Mouse (Mus musculus): Measurements from ENCODE around the gene Naa25. TPM values are rescaled to one million over a fixed set of nuclear protein-coding genes. Genes with fewer than 3 reads are reported as not detected.
A peak's percentile ranks its signal among the peaks of the same experiment; 100 is the strongest.

Naa25 gene
- polyA plus RNA-seq, 1 experiment, result 22.3 TPM

DNA sequence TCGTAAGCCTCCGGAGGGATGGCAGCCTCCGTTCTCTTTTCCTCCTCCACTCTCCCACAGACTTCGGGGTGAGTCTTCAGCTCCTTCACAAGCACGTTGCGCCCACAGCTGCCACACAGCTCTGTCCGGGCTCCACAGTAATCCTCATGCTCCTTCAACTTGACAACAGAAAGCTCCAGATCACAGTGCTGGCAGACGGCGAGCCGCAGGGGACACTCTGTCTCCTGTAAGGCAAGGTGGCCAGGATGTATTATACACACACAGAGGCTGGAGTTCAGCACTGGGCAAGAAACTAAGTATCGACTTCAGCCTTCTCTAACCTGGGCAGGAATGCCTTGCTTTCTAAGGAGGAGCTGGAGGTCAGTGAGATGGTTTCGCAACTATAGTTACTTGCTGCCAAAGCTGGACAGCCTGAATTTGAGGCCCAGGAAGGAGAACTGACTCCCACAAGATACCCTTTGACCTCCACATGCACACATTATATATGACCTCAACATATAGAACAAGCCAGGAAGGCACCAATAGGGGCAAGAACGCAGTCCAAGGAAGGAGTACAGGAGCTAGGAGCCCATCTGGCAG lies 19.0 kb upstream of the Naa25 start:
- TF ChIP-seq POLR2A (IDR thresholded peaks at IDR 0.05; ENCODE audit: borderline replicate concordance, control insufficient read depth, low read depth, low read length) (no peak), CTCF (IDR thresholded peaks at IDR 0.05; ENCODE audit: control insufficient read depth, insufficient read depth, low read length) (no peak)
- no peak overlapping the region for H3K4me3 ChIP-seq (replicated peaks; ENCODE audit: control insufficient read depth, low read depth, low read length)
- no peaks in the 10 kb centered on the region for H3K4me1 ChIP-seq (ENCODE audit: control insufficient read depth, insufficient read depth, low read length)
- no peak overlapping the region for H3K27ac ChIP-seq (ENCODE audit: control insufficient read depth, insufficient read depth, low read depth, low read length, poor library complexity)
- WGBS, result 88% methylated on average over 13 of the region's 13 CpGs

DNA sequence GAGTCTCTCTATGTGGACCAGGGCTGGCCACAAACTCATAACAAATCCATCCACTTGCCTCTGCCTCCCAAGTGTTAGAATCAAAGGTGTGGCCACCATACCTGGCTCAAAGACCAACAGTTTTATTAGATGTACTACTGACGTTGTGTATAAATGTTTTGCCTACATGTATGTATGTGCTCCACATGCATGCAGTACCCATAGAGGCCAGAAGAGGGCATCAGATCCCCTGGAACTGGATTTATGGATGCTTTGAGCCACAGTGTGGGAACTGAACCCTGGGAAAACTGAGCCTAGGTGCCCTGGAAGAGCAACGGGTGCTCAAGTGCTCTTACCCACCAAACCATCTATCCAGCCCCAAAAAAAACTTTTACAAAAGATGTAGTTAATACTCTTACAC lies 17.0 kb upstream of the Naa25 start:
- Histone ChIP-seq H3K4me1 (ENCODE audit: control insufficient read depth, insufficient read depth, low read length) (no peaks in the 10 kb centered on the region; the same call in 1 of the 2 replicates), H3K27ac (ENCODE audit: control insufficient read depth, insufficient read depth, low read depth, low read length, poor library complexity) (no peak overlapping the region), H3K4me3 (replicated peaks; ENCODE audit: control insufficient read depth, low read depth, low read length) (no peak overlapping the region)
- no peak for TF ChIP-seq CTCF (IDR thresholded peaks at IDR 0.05; ENCODE audit: control insufficient read depth, insufficient read depth, low read length)
- no peak for TF ChIP-seq POLR2A (IDR thresholded peaks at IDR 0.05; ENCODE audit: borderline replicate concordance, control insufficient read depth, low read depth, low read length)
- WGBS, result 84% methylated on average over 2 of the region's 2 CpGs

DNA sequence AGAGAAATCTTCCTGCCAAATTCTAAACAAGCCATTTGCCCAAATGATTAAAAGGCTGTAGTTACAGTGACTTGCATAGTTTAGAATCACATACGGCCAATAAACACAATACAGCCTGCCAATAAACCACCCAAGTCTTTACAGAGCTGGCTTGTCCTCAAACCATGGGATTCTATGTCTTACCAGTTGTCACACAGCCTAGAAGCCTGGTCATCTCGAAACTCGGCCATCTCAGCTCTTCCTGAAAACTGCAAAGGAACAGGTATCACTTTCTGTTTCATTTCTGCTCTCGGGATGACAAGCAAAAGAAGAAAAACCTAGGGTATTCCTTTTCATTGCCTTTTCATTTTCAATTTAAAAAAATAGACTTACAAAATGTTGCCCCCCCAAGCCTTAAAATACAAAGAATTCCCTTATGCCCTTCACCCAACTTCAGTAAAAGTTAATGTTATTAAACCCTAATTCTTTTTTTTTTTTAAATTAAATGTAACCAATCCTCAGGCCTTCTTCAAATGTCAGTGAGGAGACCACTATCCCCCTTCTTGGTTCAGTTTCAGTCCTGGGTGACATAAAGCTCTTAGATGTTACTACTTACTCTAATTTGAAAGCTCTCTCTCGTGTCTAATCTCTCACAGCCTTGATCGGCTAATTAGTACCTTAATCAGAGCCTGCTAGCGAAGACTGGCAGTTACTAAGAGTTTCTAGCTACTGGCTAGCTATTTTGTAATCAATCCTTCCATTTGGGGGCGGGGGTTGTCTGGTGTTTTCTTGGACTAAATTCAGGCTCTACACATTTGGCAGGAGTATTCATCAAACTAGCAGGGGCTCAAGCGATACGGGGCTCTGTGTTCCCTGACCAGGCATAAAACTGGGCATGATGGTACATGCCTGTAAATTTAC lies 13.6 kb upstream of the Naa25 start:
- H3K4me3 ChIP-seq (replicated peaks; ENCODE audit: control insufficient read depth, low read depth, low read length), result peak overlapping the region; percentile 95
- no peaks in the 10 kb centered on the region; the same call in 1 of the 2 replicates for H3K4me1 ChIP-seq (ENCODE audit: control insufficient read depth, insufficient read depth, low read length)
- H3K27ac ChIP-seq (ENCODE audit: control insufficient read depth, insufficient read depth, low read depth, low read length, poor library complexity), result peak overlapping the region; percentile 26; the same call in 1 of the 2 replicates
- TF ChIP-seq POLR2A (IDR thresholded peaks at IDR 0.05; ENCODE audit: borderline replicate concordance, control insufficient read depth, low read depth, low read length) (no peak), CTCF (IDR thresholded peaks at IDR 0.05; ENCODE audit: control insufficient read depth, insufficient read depth, low read length) (no peak)
- WGBS, result 9% methylated on average over 10 of the region's 10 CpGs

DNA sequence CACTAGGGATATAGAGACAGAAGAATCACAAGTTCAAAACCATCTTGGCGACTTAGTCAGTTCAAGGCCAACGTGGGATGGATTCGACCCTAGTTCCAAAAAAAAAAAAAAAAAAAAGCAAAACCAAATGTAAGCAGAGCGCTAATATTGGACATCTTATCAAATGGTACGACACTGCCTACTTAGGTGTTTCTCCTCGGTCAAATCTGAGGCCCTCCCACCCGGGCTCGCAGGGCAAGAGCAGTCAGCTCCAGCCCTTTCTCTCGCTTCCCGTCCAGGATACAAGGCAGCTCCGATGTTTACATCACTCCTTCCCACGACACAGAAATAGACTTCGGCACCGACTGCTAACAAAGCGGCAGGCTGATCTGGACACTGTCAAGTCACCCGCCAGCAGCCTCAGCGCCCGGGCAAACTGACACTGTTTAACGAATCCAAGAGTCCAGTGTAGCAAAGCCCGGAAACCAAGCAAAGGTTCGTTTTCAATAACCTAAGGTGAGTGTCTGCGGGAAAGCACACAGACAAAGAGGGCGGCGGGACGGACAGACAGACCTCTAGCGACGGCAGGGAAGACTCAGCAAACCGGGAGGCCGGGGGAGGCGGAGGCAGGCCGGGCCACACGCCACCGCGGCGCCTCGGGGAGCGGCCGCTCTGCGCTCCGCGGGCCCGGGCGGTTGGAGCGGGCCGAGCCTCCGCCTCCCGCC lies 12.8 kb upstream of the Naa25 start:
- peak overlapping the region; percentile 93 for H3K27ac ChIP-seq (ENCODE audit: control insufficient read depth, insufficient read depth, low read depth, low read length, poor library complexity)
- TF ChIP-seq POLR2A (IDR thresholded peaks at IDR 0.05; ENCODE audit: borderline replicate concordance, control insufficient read depth, low read depth, low read length) (peak; percentile 7; the same call in 1 of the 2 replicates), CTCF (IDR thresholded peaks at IDR 0.05; ENCODE audit: control insufficient read depth, insufficient read depth, low read length) (no peak)
- peak overlapping the region; percentile 95 for H3K4me3 ChIP-seq (replicated peaks; ENCODE audit: control insufficient read depth, low read depth, low read length)
- WGBS, result 1% methylated on average over 47 of the region's 47 CpGs
- H3K4me1 ChIP-seq (ENCODE audit: control insufficient read depth, insufficient read depth, low read length), result no peaks in the 10 kb centered on the region; the same call in 1 of the 2 replicates

DNA sequence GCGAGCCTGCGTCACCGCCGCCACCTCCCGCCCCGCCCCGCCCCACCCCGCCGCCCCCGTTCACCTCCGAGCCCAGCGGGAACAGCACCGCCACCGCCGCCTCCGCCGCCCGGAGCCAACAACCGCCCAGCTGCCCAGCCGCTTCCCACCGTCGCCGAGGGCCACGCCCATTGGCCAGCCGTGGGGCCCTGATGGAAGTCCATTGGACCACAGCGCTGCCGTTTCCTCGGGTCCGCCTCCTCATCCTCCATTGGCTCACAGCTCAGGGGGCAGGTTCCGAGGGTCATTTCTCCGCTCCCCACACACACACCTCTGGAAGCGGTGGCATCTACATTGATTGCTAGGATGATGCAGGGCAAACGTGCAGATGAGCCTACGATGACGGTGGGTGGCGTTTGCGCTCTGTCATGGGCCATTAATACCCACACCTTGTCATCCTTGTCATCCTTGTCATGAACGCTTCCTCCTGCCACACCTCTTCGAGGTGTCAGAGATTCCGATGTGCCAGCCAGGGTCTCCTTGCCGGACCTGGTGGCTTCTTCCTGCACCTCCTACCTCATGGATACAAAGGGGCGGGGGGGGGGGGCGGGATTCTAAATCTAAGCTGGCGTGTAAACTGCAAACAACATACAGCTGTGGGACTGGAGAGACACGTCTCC lies 12.1 kb upstream of the Naa25 start, which contains the start of gene Trafd1:
Gene Trafd1 (minus strand): TSS at position 172 of the 659 bp plus-strand sequence.
- no peaks in the 10 kb centered on the region; the same call in 1 of the 2 replicates for H3K4me1 ChIP-seq (ENCODE audit: control insufficient read depth, insufficient read depth, low read length)
- under 1% methylated on average over 39 of the region's 45 CpGs for WGBS
- peak within 1 kb of the TSS; percentile 95 for H3K4me3 ChIP-seq (replicated peaks; ENCODE audit: control insufficient read depth, low read depth, low read length)
- H3K27ac ChIP-seq (ENCODE audit: control insufficient read depth, insufficient read depth, low read depth, low read length, poor library complexity), result peak within 1 kb of the TSS; percentile 93
- TF ChIP-seq CTCF (IDR thresholded peaks at IDR 0.05; ENCODE audit: control insufficient read depth, insufficient read depth, low read length) (peak; percentile 12; the same call in 1 of the 2 replicates), POLR2A (IDR thresholded peaks at IDR 0.05; ENCODE audit: borderline replicate concordance, control insufficient read depth, low read depth, low read length) (peak; percentile 55; the same call in 1 of the 2 replicates)

DNA sequence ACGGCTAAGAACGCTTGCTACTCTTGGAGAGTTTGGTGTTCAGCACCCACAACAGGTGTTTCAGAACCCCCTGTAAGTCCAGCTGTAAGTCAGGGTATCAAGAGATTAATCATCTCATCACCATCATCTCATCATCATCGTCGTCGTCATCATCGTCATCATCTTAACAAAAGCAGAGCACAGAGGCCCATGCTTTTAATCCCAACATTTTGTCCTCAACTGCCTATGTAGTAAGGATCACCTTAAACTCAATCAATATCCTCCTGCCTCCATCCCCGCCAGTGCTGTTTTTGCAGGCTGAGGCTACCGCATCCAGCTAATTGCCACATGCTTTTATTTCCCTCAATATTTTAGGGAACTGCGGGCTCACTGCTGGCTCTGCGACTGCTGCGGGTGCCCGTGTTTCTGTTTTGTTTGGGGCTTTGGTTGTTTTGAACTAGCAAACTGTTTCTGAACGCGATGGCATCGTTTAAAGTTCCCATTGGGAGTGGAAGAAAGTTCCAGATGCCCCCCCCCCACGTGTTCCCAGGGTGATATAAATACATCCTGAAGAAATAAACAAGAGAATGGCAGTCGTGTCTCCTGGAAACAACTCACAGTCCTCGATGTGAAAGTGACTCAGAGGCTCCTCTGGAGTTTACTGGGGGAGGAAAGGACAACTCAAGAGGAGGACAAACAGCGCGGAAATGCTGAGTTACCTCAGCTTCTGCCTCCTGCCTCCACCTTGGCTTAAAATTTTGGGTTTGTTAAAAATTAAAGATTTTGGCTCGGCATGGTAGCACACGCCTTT lies 11.4 kb upstream of the Naa25 start:
- H3K27ac ChIP-seq (ENCODE audit: control insufficient read depth, insufficient read depth, low read depth, low read length, poor library complexity), result no peak overlapping the region
- WGBS, result 19% methylated on average over 22 of the region's 22 CpGs
- TF ChIP-seq CTCF (IDR thresholded peaks at IDR 0.05; ENCODE audit: control insufficient read depth, insufficient read depth, low read length), result no peak
- TF ChIP-seq POLR2A (IDR thresholded peaks at IDR 0.05; ENCODE audit: borderline replicate concordance, control insufficient read depth, low read depth, low read length), result no peak
- no peaks in the 10 kb centered on the region; the same call in 1 of the 2 replicates for H3K4me1 ChIP-seq (ENCODE audit: control insufficient read depth, insufficient read depth, low read length)
- no peak overlapping the region for H3K4me3 ChIP-seq (replicated peaks; ENCODE audit: control insufficient read depth, low read depth, low read length)

DNA sequence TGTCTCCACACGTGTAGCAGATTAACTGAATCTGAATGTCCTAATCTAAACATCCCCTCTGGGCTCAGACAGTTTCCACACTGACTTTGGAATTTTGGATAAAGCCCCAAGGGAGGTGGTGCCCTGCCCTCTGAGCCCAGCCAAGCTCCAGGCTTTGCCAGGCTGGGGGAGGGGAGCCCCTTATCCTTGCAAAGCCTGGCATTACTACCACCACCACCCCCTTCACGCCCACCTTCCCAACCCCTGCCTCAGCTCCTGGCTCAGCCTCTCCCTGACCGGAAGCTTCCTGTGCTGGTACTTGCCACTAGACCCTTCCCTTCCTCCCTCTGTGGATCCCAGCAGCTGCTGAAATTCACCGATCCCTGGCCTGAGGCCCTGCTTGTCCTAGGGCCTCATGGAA lies 10.6 kb upstream of the Naa25 start:
- Histone ChIP-seq H3K4me3 (replicated peaks; ENCODE audit: control insufficient read depth, low read depth, low read length) (no peak overlapping the region), H3K27ac (ENCODE audit: control insufficient read depth, insufficient read depth, low read depth, low read length, poor library complexity) (no peak overlapping the region), H3K4me1 (ENCODE audit: control insufficient read depth, insufficient read depth, low read length) (no peaks in the 10 kb centered on the region; the same call in 1 of the 2 replicates)
- TF ChIP-seq POLR2A (IDR thresholded peaks at IDR 0.05; ENCODE audit: borderline replicate concordance, control insufficient read depth, low read depth, low read length) (no peak), CTCF (IDR thresholded peaks at IDR 0.05; ENCODE audit: control insufficient read depth, insufficient read depth, low read length) (no peak)
- WGBS, result 87% methylated on average over 4 of the region's 4 CpGs

Data from bone marrow, adult 2 months (tissue).